Mouse (Mus musculus) testis, adult 2 months (tissue): Measurements from ENCODE around the gene Vav2.

Experiments
- CTCF ChIP-seq: fragments of 200-500 bp; IDR thresholded peaks from 2 replicates; pipeline ENCODE4 v1.5.1; 2012; ENCODE audit warnings: low read depth, mild to moderate bottlenecking, inconsistent platforms, low read length, moderate library complexity; ENCODE audit not compliant: control insufficient read depth, insufficient read depth, insufficient replicate concordance
- POLR2A ChIP-seq: fragments of 200-500 bp; IDR thresholded peaks from 2 replicates; pipeline ENCODE4 v1.6.1; 2012; ENCODE audit warnings: low read depth, mild to moderate bottlenecking, inconsistent platforms, low read length, moderate library complexity; ENCODE audit not compliant: control insufficient read depth

DNA sequence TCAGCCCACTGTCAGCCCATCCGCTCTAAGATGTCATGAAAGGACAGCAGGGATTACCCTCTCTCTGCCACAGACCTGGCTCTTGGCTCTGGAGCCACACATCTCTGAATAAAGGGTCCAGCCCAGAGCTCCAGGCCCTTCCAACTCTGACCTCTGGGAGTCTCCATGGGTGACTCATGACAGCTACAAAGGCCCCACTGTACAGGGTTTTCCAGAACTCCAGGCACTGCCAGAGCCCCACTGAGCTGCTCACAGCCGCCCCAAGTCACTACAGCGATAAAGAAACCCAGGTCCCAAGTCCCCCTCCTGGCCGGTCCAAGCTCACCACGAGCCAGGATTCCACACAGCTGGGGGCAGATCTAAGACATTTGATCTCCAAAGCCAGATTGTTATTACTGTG, 34.6 kb downstream of the Vav2 start:
- TF ChIP-seq CTCF (no peak), POLR2A (no peak)
